Mouse (Mus musculus) embryonic facial prominence, embryonic 11.5 days (tissue): ENCODE results near the gene Inpp5a. TPM values are rescaled to one million over a fixed set of nuclear protein-coding genes. Genes with fewer than 3 reads are reported as not detected.

Source experiments
- ATAC-seq: fragments of 200-750 bp; cut with Nextera tagmentation; replicated peaks from 2 replicates; pipeline ENCODE4 v1.8.0; 2017; ENCODE audit warnings: low read depth; ENCODE audit not compliant: insufficient number of reproducible peaks, low FRiP score, low TSS enrichment
- DNase-seq: peaks from one replicate; pipeline ENCODE4 v3.0.0-alpha.2; 2015; ENCODE audit warnings: low spot score
- H3K27ac ChIP-seq: fragments of 300-500 bp; sonication (generic); replicated peaks from 2 replicates; pipeline ENCODE4 v1.5.1; 2014; ENCODE audit warnings: mild to moderate bottlenecking, low read depth, low read length, control low read depth
- H3K27me3 ChIP-seq: fragments of 300-500 bp; sonication (generic); 2 replicates; pipeline ENCODE4 v1.6.1; 2014; ENCODE audit warnings: mild to moderate bottlenecking, low read length, moderate library complexity, mixed read lengths; ENCODE audit not compliant: control insufficient read depth, insufficient read depth
- H3K36me3 ChIP-seq: fragments of 300-500 bp; sonication (generic); replicated peaks from 2 replicates; pipeline ENCODE4 v1.6.1; 2014; ENCODE audit warnings: low read depth, mild to moderate bottlenecking, low read length, moderate library complexity, mixed read lengths; ENCODE audit not compliant: control insufficient read depth, insufficient read depth
- H3K4me1 ChIP-seq: fragments of 300-500 bp; sonication (generic); 2 replicates; pipeline ENCODE4 v1.6.1; 2014; ENCODE audit warnings: low read length, mixed read lengths; ENCODE audit not compliant: control insufficient read depth, insufficient read depth
- H3K4me2 ChIP-seq: fragments of 300-500 bp; sonication (generic); 2 replicates; pipeline ENCODE4 v1.6.1; 2014; ENCODE audit warnings: low read depth, mild to moderate bottlenecking, control low read depth, low read length, moderate library complexity
- H3K4me3 ChIP-seq: fragments of 300-500 bp; sonication (generic); 2 replicates; pipeline ENCODE4 v1.5.1; 2014; ENCODE audit warnings: low read depth, low read length, control low read depth
- H3K9ac ChIP-seq: fragments of 300-500 bp; sonication (generic); replicated peaks from 2 replicates; pipeline ENCODE4 v1.6.1; 2014; ENCODE audit warnings: mild to moderate bottlenecking, control low read depth, low read length
- H3K9me3 ChIP-seq: fragments of 300-500 bp; sonication (generic); replicated peaks from 2 replicates; pipeline ENCODE4 v1.6.1; 2016; ENCODE audit warnings: mild to moderate bottlenecking, low read length, inconsistent platforms, mixed read lengths; ENCODE audit not compliant: control insufficient read depth
- whole genome bisulfite sequencing: fragments of 180-500 bp; shearing (Covaris S2); extraction: QIAGEN DNeasy Blood & Tissue Kit; methylation state at CpG from one replicate; pipeline ENCODE4 v1.1.7; 2014; 5-methylcytosine and 5-hydroxymethylcytosine counted together
- polyA plus RNA-seq: library from polyadenylated mRNA; unstranded; fragments of >200 nt; fragmentation: Nextera tagmentation; extraction: Ambion mirVana; gene quantifications from 2 replicates; pipeline ENCODE4 v1.2.1, GENCODE M21; 2014

The Inpp5a gene
- polyA plus RNA-seq, result 26.1 and 28.4 TPM in 2 replicates

GRCm38 (mm10) chr7:139388670-139389212 lies at the start of gene Inpp5a:
TSS of gene Inpp5a (plus strand) at chr7:139389109.
- H3K27ac ChIP-seq, result peak within 1 kb of the TSS; percentile 41
- under 1% methylated on average over 39 of the region's 47 CpGs for WGBS
- no peaks in the 10 kb centered on the region for H3K4me1 ChIP-seq
- peak; percentile 98 for ATAC-seq
- H3K36me3 ChIP-seq, result no peaks in the 10 kb centered on the region
- peak within 1 kb of the TSS; percentile 91 for H3K9ac ChIP-seq
- H3K27me3 ChIP-seq, result no peaks in the 10 kb centered on the region
- H3K9me3 ChIP-seq, result no peaks in the 10 kb centered on the region
- H3K4me3 ChIP-seq, result peak within 1 kb of the TSS; percentile 84
- peak within 1 kb of the TSS; percentile 82 for H3K4me2 ChIP-seq
- peak; percentile 100 for DNase-seq

GRCm38 (mm10) chr7:139339184-139339583 lies 49.7 kb upstream of the Inpp5a start:
- DNase-seq, result no peak
- H3K4me3 ChIP-seq, result no peak overlapping the region
- 76% methylated on average over 3 of the region's 3 CpGs for WGBS
- H3K27ac ChIP-seq, result no peak overlapping the region
- H3K36me3 ChIP-seq, result no peaks in the 10 kb centered on the region
- H3K27me3 ChIP-seq, result no peaks in the 10 kb centered on the region
- H3K9ac ChIP-seq, result no peak overlapping the region
- no peak overlapping the region for H3K4me2 ChIP-seq
- ATAC-seq, result no peak
- H3K4me1 ChIP-seq, result no peaks in the 10 kb centered on the region
- no peaks in the 10 kb centered on the region for H3K9me3 ChIP-seq

GRCm38 (mm10) chr7:139341020-139341660 lies 47.8 kb upstream of the Inpp5a start:
- Histone ChIP-seq H3K27ac (no peak overlapping the region), H3K9ac (no peak overlapping the region), H3K4me3 (no peak overlapping the region), H3K4me1 (no peaks in the 10 kb centered on the region), H3K36me3 (no peaks in the 10 kb centered on the region), H3K27me3 (no peaks in the 10 kb centered on the region), H3K9me3 (no peaks in the 10 kb centered on the region), H3K4me2 (no peak overlapping the region)
- ATAC-seq (no peak), DNase-seq (no peak)
- WGBS, result 86% methylated on average over 4 of the region's 4 CpGs

- no peaks in the 10 kb centered on the region for H3K27me3 ChIP-seq
- H3K9me3 ChIP-seq, result no peaks in the 10 kb centered on the region
- H3K4me1 ChIP-seq, result no peaks in the 10 kb centered on the region
- DNase-seq (no peak), ATAC-seq (no peak)
- no peak overlapping the region for H3K9ac ChIP-seq
- H3K27ac ChIP-seq, result no peak overlapping the region
- no peaks in the 10 kb centered on the region for H3K36me3 ChIP-seq
- H3K4me2 ChIP-seq, result no peak overlapping the region
- 88% methylated on average over 5 of the region's 5 CpGs for WGBS
- H3K4me3 ChIP-seq, result no peak overlapping the region
These were observed 46.1 kb upstream of the Inpp5a start for GRCm38 (mm10) chr7:139342809-139343208.

GRCm38 (mm10) chr7:139347051-139347450 lies 41.9 kb upstream of the Inpp5a start:
- Histone ChIP-seq H3K9ac (no peak overlapping the region), H3K4me3 (no peak overlapping the region), H3K9me3 (no peaks in the 10 kb centered on the region), H3K27me3 (no peaks in the 10 kb centered on the region), H3K4me1 (no peaks in the 10 kb centered on the region), H3K36me3 (no peaks in the 10 kb centered on the region), H3K4me2 (no peak overlapping the region), H3K27ac (no peak overlapping the region)
- ATAC-seq (no peak), DNase-seq (no peak)
- WGBS, result 66% methylated on average over 7 of the region's 7 CpGs

GRCm38 (mm10) chr7:139350606-139351005 lies 38.3 kb upstream of the Inpp5a start:
- WGBS, result 86% methylated on average over 3 of the region's 3 CpGs
- Histone ChIP-seq H3K27ac (no peak overlapping the region), H3K36me3 (no peaks in the 10 kb centered on the region), H3K4me1 (no peaks in the 10 kb centered on the region), H3K4me2 (no peak overlapping the region), H3K27me3 (no peaks in the 10 kb centered on the region), H3K4me3 (no peak overlapping the region), H3K9me3 (no peaks in the 10 kb centered on the region), H3K9ac (no peak overlapping the region)
- ATAC-seq (no peak), DNase-seq (no peak)

- no peak overlapping the region for H3K27ac ChIP-seq
- no peak for DNase-seq
- H3K4me2 ChIP-seq, result no peak overlapping the region
- no peak overlapping the region for H3K4me3 ChIP-seq
- WGBS, result 89% methylated on average over 4 of the region's 4 CpGs
- no peaks in the 10 kb centered on the region for H3K4me1 ChIP-seq
- H3K27me3 ChIP-seq, result no peaks in the 10 kb centered on the region
- H3K36me3 ChIP-seq, result no peaks in the 10 kb centered on the region
- no peak overlapping the region for H3K9ac ChIP-seq
- H3K9me3 ChIP-seq, result no peaks in the 10 kb centered on the region
- no peak for ATAC-seq
These were observed 34.4 kb upstream of the Inpp5a start for GRCm38 (mm10) chr7:139354370-139355139.

- H3K9ac ChIP-seq, result no peak overlapping the region
- H3K36me3 ChIP-seq, result no peaks in the 10 kb centered on the region
- no peaks in the 10 kb centered on the region for H3K4me1 ChIP-seq
- H3K27ac ChIP-seq, result no peak overlapping the region
- no peak overlapping the region for H3K4me3 ChIP-seq
- DNase-seq, result no peak
- H3K4me2 ChIP-seq, result no peak overlapping the region
- WGBS, result 65% methylated on average over 2 of the region's 2 CpGs
- no peaks in the 10 kb centered on the region for H3K9me3 ChIP-seq
- no peak for ATAC-seq
- no peaks in the 10 kb centered on the region for H3K27me3 ChIP-seq
These were observed 31.9 kb upstream of the Inpp5a start for GRCm38 (mm10) chr7:139357043-139357442.
